Mouse (Mus musculus) CH12.LX (cell line): ENCODE measurements around the gene Srarp.

Source experiments
- CTCF ChIP-seq, 2 experiments: IDR thresholded peaks in 1 of 2; conservative IDR thresholded peaks in 1 of 2; 2 replicates each; pipeline ENCODE4 v1.5.1; 2011 to 2012; ENCODE audit warnings: low read depth in 2 of 2, low read length in 2 of 2, improper control_type of control experiment in 1 of 2, inconsistent platforms in 1 of 2, mild to moderate bottlenecking in 1 of 2, moderate library complexity in 1 of 2
- E2F4 ChIP-seq: IDR thresholded peaks from 2 replicates; pipeline ENCODE4 v1.6.1; 2011; ENCODE audit warnings: low read depth, low read length, improper control_type of control experiment; ENCODE audit not compliant: insufficient replicate concordance
- EP300 ChIP-seq: IDR thresholded peaks from 2 replicates; pipeline ENCODE4 v1.6.1; 2011; ENCODE audit warnings: low read length, improper control_type of control experiment
- MAX ChIP-seq: IDR thresholded peaks from 2 replicates; pipeline ENCODE4 v1.6.1; 2011; ENCODE audit warnings: low read length, improper control_type of control experiment
- USF1 ChIP-seq: IDR thresholded peaks from 2 replicates; pipeline ENCODE4 v1.6.1; 2014; ENCODE audit warnings: low read depth, mild to moderate bottlenecking, inconsistent platforms, low read length, improper control_type of control experiment

DNA sequence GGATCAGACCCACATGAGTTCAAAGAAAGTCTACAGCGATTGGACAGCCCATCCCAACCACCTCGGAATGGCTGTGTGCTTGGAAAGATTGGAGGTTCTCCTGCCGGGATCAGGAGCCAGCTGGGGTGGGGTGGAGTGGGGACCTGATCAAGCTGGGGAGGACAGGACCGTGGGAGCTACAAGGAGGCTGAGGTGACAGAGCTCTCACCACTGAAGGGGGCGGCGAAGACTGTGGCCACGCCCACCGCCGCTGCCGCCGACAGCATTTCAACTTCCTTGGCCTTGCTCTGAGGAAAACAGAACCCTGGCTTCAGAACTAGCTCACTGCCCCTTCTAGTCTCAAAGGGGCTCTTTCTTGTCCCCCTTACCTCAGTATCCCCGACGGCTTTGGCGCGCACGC lies 41.2 kb downstream of the Srarp start:
- no peak for TF ChIP-seq CTCF (conservative IDR thresholded peaks at IDR 0.05 in 1 of 2, IDR thresholded peaks at IDR 0.05 in 1 of 2; ENCODE audit: low read depth in 2 of 2, low read length in 2 of 2)
- no peak for TF ChIP-seq USF1
- TF ChIP-seq MAX = no peak
- TF ChIP-seq E2F4 = no peak
- TF ChIP-seq EP300 = no peak
